23 mouse cellular contexts compared by ENCODE assay signal in the genomic region with DNA sequence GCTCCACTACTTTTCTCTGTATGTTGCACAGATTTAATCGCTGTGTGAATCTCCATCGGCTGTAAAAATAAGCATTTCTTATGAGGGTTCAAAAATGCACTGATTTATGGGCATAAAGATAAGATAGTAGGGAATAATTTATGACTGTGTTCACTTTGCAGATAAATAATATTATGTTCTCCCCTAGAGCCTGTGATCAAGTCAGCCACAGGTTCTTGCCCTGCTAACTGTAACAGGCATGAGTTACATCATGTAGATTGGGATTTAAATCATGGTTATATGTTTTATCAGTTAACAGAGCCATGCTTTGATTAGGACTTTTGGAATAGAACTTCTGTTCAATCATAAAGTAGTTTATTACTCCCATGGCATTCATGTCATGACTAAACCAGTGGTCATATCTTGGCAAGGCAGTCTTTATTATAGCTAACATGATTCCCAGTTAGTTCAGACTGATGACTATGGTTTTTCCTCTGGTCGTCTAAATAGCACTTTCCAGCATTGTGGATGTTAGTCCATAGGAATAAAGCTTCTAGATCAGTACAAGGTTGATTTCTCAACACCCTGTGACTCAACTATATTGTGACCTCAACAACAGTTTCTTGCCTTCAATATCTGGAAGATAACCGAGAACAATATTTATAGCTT.
"Had no signal": no experiment of that assay in that cellular context is flagged by ENCODE, and none has a peak within 500 bp of the region (broad histone marks: within the 10 kb centered on the region; RNA-seq: fewer than 3 reads in every experiment).

No protein-coding gene starts in this region.

- H3K4me2 ChIP-seq: heart, embryonic 12.5 days; hindbrain, embryonic 14.5 days; limb, embryonic 12.5 days; liver, embryonic 11.5 days; liver, embryonic 13.5 days; liver, embryonic 15.5 days had no signal

- H3K4me1 ChIP-seq: heart, embryonic 10.5 days; heart, embryonic 12.5 days; limb, embryonic 10.5 days; limb, embryonic 12.5 days; liver, embryonic 13.5 days; liver, embryonic 15.5 days had no signal

- H3K27me3 ChIP-seq: heart, embryonic 12.5 days; limb, embryonic 12.5 days; liver, embryonic 13.5 days; liver, embryonic 15.5 days had no signal

- ATAC-seq: hindbrain, embryonic 16.5 days; inflammation-experienced regulatory T-cells, adult 6 months had no signal

- H3K9ac ChIP-seq: heart, embryonic 12.5 days; hindbrain, embryonic 14.5 days; limb, embryonic 12.5 days; liver, embryonic 13.5 days; liver, embryonic 15.5 days had no signal

- H3K27ac ChIP-seq: gastrocnemius, adult 2 months; heart, embryonic 10.5 days; hindbrain, embryonic 14.5 days; limb, embryonic 10.5 days; limb, embryonic 12.5 days; liver, embryonic 13.5 days; liver, embryonic 15.5 days had no signal

- DNase-seq: gastrocnemius, adult 2 months; gastrocnemius, postnatal 10 days; gastrocnemius, postnatal 25 days; heart, adult 18-20 months; heart, postnatal 10 days; kidney, adult 11 months; kidney, adult 2 months; kidney, adult 9 months; kidney, postnatal 10 days; kidney, postnatal 36 days; layer of hippocampus, adult 9-11 months; layer of hippocampus, postnatal 36 days; liver; liver, embryonic 13.5 days had no signal

- H3K9me3 ChIP-seq: heart, embryonic 10.5 days; heart, embryonic 12.5 days; limb, embryonic 10.5 days; limb, embryonic 12.5 days; liver, embryonic 13.5 days; liver, embryonic 15.5 days had no signal

- H3K4me3 ChIP-seq: gastrocnemius, adult 2 months; heart, embryonic 10.5 days; heart, embryonic 12.5 days; limb, embryonic 10.5 days; limb, embryonic 12.5 days; liver, embryonic 13.5 days; liver, embryonic 15.5 days had no signal

- H3K36me3 ChIP-seq: heart, embryonic 10.5 days; heart, embryonic 12.5 days; limb, embryonic 10.5 days; limb, embryonic 12.5 days; liver, embryonic 13.5 days; liver, embryonic 15.5 days had no signal
